Mouse (Mus musculus) splenic B cell, adult 2 months (primary cell): ENCODE measurements at regions not wholly inside any gene's neighbourhood (a gene's known extent, or its start where the extent isn't known, plus 50 kb on each side); places are given as distances from the start of the nearest gene placed in this dataset.

ENCODE experiments used
- DNase-seq: peaks from one replicate; pipeline ENCODE4 v3.0.0-alpha.2; 2011; ENCODE audit warnings: low read depth, low spot score
- H3K27me3 ChIP-seq: 2 replicates; pipeline ENCODE4 v1.6.1; 2012; ENCODE audit warnings: mild to moderate bottlenecking, low read length, moderate library complexity, mixed read lengths; ENCODE audit not compliant: control insufficient read depth, poor library complexity, insufficient read depth, severe bottlenecking
- H3K36me3 ChIP-seq: 2 replicates; pipeline ENCODE4 v1.6.1; 2012; ENCODE audit warnings: mild to moderate bottlenecking, low read length, moderate library complexity, mixed read lengths; ENCODE audit not compliant: control insufficient read depth, poor library complexity, insufficient read depth, severe bottlenecking

DNA sequence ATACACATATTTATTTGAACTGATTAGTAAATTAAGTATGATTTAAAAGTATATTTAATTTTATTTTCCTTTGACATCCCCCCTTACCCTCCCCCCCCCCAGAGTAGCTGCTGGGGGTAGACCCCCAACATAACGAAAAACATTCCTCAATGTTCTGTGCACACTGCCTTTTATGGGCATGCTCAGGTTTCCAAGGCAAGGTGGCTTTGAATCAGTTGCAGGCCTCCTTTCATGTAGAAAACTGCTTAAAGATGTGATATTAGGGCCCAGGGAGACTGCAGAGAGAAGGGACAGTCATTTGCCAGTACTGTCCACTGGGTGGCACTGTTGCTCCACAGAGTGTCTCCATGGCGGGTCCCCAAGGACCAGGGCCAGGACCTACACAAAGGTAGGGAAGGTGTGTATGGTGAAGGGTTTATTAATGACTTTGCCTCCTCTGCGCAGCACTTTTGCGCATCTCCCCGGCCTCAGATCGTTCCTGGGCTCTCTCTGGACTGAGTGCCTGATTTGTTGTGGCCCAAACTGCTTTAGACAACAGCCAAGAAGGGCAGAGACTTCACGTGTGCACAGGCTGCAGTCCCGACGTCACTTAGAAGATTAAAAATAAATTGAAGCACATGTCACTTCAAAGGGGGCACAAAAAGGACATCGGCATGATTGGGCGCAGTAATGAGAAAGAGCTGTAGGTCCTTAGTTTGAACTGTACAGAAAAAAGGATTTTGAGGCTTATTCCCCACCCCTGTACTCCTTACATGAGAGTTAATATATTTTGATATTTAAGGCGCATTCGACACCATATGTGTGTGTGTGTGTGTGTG, 64.0 kb downstream of the Cmpk2 start:
- DNase-seq, result peak; percentile 60
- Histone ChIP-seq H3K27me3 (no peaks in the 10 kb centered on the region), H3K36me3 (no peaks in the 10 kb centered on the region)

DNA sequence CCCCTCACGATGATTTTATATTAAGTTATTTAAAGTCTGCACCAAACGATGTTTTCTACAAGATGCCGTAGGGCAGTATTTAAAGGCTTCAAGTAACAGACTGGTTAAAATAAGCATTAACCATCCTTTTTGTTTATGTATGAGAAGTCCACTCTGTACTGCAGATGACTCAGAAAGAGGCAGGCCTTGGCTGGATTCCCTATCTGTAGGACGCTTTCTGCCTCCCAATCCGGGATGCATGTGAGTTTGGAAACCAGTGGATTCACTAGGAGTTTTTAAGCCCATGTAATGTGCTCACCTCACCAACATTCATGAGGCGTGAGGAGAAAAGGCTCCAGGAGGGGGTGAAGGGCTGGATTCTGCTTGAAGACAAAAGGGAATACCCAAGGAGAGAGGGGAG, 63.1 kb downstream of the Cmpk2 start:
- DNase-seq, result no peak
- H3K27me3 ChIP-seq, result no peaks in the 10 kb centered on the region
- no peaks in the 10 kb centered on the region for H3K36me3 ChIP-seq
